Mouse (Mus musculus): ENCODE measurements around the gene Pde2a. TPM values are rescaled to one million over a fixed set of nuclear protein-coding genes. Genes with fewer than 3 reads are reported as not detected.
A peak's percentile ranks its signal among the peaks of the same experiment; 100 is the strongest.

Pde2a gene
- total RNA-seq, 2 experiments from 2014 or later, result 17.6 to 22.7 TPM

DNA sequence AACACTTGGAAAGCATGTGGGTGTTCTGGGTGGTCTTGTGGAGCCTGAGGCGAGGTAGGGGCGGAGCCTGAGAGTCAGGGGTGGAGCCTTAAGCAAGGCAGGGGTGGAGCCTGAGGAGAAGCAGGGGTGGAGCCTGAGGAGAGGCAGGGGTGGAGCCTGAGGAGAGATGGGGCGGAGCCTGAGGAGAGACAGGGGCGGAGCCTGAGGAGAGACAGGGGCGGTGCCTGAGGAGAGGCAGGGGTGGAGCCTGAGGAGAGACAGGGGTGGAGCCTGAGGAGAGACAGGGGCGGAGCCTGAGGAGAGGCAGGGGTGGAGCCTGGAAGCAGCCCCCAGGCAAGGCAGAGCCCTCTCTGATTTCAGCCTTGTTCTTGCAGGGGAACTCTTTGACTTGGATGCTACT, 79.7 kb downstream of the Pde2a start:
- DNase-seq, result no peak
- intact Hi-C loops (cut with DNase I), result no loop called here

DNA sequence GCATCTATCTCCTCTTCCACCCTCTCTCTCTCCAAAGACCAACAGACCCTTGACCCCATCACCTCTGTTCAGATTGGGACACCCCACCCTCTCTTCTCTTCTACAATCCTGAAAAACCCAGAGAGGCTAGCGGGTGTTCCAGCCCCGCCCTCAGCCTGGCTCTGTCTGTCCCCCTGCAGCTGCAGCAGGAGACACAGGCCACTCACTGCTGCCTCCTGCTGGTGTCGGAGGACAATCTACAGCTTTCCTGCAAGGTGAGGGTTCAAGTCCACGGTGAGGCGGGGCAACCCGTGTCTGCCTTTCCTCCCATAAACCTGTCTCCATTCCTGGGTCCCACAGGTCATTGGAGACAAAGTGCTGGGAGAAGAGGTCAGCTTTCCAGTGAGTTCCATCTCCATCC, 80.2 kb downstream of the Pde2a start:
- no peak for DNase-seq
- intact Hi-C loops (cut with DNase I), result loop anchor here (1.0 kb wide), 1 partner anchor 51 kb away; no protein-coding TSS in a partner anchor

DNA sequence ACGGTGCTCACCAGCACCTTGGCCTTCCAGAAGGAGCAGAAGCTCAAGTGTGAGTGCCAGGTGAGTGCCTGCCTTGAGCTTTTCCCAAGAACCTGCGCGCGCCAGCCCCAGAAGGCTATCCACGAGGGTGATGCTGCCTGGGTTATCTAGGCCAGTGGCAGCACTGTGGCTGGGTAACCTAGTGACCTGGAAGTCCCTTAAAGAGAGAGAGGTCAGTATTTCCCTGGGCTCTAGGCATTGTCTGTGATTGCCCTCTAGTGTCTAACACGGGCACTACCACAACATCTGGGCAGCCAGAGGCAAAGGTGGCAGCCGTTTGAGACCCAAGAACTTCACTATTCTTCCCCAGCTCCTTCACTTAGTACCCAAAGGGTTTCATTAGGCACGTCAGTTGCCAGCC, 81.9 kb downstream of the Pde2a start:
- DNase-seq, result peak; percentile 47 to 61
- intact Hi-C loops (cut with DNase I), result no loop called here

DNA sequence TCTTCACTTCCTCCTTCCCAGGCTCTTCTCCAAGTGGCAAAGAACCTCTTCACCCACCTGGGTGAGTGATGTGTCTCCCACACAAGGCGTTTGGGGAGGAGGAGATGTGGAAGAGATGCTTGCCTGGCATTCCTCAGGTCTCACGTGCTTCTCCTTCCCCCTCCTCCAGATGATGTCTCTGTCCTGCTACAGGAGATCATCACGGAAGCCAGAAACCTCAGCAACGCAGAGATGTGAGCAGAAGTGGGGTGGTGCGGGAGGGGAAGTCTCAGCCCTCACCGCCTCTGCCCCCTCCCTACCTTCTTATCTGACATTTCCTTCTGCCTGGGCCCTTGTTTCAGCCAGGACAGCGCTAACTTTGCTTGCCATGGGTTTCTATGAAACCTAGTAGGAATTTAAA, 82.3 kb downstream of the Pde2a start:
- intact Hi-C loops (cut with DNase I), result no loop called here
- no peak for DNase-seq

DNA sequence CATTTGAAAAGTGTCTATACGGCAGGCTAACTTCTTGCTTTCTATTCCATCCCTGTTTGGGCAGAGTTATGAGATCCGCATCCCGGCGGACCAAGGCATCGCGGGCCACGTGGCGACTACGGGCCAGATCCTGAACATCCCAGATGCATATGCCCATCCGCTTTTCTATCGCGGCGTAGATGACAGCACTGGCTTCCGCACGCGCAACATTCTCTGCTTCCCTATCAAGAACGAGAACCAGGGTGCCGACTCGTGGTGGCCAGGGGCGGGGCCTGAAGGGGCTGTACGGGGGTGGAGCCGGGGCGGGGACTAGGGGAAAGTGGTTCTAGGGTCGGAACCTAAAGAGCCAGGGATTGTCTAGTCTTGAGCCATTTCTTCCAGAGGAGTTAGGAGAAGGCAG, 83.0 kb downstream of the Pde2a start:
- no peak for DNase-seq
- intact Hi-C loops (cut with DNase I), result no loop called here

DNA sequence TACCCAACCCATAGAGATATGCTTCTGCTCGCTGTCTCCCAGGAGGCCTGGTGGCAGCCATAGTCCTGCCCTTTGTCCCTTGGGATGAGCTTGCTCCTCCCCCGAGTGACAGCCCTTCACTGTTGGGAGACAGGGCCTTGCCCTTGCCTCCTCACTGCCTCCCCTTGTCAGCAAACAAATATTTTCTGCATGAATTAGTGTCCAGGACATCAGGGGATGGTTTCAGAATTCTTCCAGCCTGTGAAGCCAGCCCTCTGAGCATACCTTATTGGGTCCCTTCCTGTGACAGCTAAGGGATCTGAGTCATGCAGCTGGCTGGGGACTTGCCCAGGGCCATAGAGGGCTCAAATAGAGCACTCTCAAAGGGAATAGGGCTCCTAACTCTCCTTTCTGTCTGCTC, 87.7 kb downstream of the Pde2a start:
- no peak for DNase-seq
- intact Hi-C loops (cut with DNase I), result no loop called here

DNA sequence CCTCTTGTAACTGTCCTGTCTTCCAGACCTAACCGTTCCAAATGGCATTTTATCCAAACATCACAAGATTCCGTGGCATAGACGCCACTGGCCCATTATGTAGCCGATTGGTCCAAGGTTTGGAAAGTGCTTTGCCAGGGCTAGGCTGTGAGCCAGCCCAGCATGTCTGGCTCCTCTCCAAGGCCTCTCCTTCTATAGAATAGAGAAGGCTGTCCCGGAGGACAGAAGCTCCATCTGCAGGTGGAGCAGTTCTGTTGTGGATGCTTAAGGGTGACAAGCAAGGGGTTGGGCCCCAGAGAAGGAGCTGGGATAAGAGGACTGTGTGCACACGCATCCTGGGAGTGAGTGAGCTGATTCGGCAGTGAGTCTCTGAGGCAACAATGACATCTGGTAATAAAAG, 92.2 kb downstream of the Pde2a start:
- intact Hi-C loops (cut with DNase I), result no loop called here
- no peak for DNase-seq

DNA sequence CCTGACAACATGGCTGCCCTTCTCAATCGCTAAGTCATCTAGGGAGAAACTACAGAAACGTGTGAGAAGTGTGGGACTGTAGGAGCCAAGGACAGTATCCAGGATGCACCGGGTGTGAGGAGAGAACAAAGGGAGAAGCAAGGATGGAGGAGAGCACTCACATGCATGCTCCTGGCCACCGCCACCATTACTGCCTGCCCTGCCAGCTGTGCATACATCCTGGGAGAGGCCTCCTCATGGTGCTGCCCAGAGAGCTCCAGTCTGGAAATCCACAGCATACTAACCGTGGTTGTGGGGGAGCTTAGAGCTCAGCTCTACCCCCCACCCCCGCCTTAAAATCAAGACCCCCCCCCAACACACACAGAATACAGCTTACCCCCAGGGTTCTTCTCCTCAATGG, 93.3 kb downstream of the Pde2a start:
- no peak for DNase-seq
- intact Hi-C loops (cut with DNase I), result no loop called here

DNA sequence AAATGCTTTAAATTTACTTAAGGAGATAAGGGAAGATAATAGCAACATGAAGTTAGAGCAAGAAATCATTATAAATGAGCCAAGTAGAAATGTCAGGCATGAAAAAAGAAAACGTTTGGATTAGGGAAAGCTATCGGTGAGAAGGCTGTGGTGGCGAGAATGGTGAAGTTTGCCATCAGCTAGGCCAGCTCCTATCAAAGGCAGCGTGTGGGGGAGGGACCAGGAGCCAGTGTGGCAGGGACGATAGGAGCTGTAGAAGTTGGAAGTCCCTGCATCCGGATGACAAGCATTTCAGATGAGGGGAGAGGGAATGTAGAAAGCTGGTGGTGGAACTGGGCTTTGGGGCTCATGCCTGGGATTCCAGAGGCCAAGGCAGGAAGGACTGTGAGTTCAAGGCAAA, 93.8 kb downstream of the Pde2a start:
- no peak for DNase-seq

DNA sequence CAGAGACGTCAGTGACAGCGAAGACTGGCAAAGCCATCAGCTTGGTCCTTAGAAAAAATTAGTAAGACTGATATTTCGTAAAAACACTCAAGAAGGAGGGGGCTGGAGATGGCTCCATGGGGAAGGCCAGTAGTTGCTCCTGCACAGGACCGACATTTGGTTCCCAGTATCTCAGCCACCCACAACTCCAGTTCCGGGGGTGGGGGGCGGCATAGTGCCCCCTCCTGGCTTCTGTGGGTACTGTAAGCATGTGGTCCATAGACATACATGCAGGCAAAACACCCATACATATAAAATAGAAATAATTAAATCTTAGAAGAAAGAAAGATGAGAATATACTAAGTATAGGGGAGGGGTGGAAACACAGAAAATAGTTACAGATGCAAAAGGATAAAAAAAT, 95.0 kb downstream of the Pde2a start:
- no peak for DNase-seq
- intact Hi-C loops (cut with DNase I), result no loop called here

More for the DNA sequence above, 93.8 kb downstream of the Pde2a start:
- intact Hi-C loops (cut with DNase I), result no loop called here

DNA sequence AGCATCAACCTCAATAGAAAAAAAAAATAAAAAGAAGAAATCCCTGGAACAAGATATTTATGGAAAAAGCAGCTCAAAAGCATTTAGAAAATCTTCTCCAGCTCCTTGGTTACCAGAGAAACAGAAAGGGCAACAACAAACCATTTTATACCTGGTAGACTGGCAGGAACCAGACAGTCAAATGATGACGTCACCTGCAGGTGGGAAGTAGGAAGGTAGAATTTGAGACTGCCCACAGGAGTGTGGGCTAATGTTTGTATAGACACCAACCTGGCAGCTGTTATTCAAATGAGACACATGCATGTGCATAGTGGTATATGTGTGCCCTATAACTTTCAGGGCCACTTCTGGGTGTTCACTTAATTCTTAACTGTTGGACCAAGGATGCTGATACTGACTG, 100.2 kb downstream of the Pde2a start:
- DNase-seq, result no peak
- intact Hi-C loops (cut with DNase I), result no loop called here

DNA sequence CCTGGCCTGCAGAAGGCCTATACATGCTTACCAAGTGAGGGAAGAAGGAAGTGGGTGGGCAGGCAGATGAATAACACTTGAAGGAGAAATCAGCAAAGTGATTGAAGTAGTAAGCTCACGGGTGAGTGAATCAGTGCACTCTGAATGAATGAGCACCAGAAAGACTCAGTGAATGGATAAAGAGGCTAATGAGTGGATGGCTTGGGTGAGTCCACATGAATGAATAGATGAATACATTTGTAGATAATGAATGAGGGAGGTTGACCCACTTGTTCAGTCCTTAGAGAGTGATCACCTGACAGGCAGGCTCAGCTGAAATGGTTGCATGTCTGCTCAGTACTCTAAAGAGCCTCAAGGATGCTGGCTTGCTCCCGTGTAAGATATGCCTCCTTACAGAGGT, 101.7 kb downstream of the Pde2a start:
- intact Hi-C loops (cut with DNase I), result no loop called here
- no peak for DNase-seq

DNA sequence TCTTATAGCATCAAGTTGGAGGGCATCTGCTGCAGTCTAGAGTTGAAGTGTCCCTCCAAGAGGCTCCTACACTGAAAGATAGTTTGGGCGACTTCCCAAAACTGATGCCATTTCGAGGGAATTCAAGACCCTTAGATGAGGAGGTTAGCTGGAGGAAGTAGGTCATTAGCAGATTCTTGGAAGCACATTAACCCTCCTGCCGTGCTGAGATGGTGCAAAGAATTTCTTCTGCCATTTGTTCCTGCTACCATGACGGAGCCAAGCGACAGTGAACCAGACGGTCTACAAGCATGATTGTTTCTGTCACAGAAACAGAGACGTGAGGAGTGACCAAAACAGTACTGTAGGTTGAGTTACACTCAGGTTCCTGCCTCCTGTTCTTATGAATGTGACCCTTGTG, 105.0 kb downstream of the Pde2a start:
- intact Hi-C loops (cut with DNase I), result no loop called here
- DNase-seq, result no peak

DNA sequence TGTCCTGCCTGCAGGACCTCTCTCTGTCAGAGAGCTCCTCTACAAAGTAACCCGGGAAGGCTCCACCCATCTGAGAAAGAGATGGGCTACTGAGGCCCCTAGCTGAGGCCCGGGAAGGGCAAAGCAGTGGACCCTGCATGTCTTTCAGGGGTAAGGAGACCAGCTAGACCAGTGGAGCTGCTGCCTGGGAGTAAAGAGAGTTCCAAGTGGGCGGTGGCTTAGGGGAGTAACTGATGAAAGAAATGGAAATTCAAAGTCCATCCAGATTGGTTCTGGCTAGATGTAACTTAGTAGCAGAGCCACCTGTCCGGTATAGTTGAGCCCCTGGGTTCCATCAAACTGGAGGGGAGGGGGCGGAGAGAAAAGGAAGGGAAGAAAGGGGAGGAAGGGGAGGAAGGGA, 112.9 kb downstream of the Pde2a start:
- DNase-seq, result no peak
- intact Hi-C loops (cut with DNase I), result no loop called here

DNA sequence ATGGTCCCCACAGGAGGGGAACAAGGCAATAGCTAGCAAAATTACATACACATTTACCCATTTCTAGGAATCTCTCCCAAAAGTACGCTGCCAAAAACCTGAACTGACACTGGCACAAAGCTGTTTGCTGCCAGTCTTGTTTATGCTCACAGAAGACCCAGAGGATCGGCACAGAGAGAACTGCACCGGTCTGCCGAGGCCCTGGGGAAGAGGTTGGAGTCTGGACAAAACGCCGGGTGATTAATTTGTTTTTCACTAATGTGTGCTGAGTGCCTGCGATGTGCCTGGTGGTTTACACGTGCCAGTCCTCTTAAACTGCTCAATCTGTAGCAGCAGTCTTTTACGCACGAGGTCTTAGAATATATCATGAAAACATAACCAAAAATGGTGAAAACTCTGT, 113.6 kb downstream of the Pde2a start:
- intact Hi-C loops (cut with DNase I), result no loop called here
- no peak for DNase-seq

DNA sequence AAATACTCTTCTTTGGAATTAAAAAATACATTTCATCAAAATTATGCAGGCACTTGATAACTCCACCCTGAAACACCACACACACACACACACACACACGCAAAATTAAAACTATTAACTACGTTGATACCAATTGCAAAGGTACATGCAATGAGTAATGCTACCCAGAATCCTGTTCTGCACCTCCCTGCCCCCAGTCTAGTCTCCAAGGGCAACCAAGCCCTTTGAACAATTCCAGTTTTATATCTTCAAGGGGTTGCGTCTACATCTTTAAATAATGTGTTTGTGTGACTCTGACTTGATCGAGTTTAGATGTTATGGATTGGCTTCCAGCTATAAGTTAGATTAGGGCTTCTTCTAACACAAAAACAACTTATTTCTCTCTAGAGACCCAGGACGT, 114.0 kb downstream of the Pde2a start:
- no peak for DNase-seq
- intact Hi-C loops (cut with DNase I), result no loop called here

DNA sequence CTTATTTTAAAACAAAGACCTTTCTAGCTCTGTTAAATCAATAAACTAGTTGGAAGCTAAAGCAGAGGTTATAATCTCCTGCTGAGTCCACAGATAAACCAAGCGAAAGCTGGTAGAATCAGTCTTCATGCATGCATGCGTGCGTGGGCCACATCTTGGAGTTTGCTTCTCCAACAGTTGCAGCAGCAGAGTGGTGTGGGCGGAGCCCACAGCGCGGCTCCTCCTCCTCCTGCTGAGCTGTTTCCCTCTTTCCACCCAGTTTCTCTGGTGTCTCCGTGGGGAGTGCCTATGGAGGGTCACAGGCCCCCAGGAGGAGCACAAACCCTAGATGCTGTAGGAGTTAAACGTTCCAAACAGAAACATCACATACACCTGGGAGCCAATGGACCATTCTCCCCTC, 116.0 kb downstream of the Pde2a start:
- intact Hi-C loops (cut with DNase I), result no loop called here

DNA sequence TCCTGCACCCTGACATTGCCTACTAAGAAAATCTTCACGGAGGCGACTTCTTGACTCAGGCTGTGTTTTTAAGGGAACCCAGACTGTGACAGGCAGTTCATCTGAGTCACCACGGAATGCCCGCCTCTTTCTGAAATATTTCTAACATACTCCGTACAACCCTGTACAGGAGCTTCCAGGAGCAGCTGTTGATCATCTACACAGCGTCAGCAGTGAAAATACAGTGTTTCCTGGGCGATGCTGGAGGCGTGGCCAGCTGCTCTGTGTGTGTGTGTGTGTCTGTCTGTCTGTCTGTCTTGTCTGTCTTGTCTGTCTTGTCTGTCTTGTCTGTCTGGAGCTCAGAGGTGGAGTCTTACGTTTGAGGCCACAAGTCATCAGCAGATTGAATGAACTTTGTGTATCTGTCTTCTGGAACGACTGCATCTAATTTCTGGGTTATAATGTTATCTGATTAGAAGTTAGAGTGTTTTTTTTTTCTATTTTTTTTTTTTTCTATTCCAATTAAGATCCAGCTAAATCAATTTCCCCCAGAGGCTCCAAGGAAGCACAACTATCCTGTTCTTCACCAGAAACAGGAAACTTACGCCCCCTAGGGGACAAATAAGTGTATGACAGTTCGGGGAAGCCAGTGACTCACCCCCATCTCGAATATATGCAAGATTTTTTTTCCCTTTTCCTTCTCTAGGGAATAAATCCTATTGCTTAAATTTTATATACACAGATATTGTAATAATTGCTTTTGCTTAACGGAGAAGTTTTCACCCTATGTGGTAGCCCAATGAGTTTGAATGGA, 116.8 kb downstream of the Pde2a start:
- peak in 1 of 2 experiments; percentile 7 for DNase-seq
- intact Hi-C loops (cut with DNase I), result no loop called here

More for the DNA sequence above, 116.0 kb downstream of the Pde2a start:
- no peak for DNase-seq

DNA sequence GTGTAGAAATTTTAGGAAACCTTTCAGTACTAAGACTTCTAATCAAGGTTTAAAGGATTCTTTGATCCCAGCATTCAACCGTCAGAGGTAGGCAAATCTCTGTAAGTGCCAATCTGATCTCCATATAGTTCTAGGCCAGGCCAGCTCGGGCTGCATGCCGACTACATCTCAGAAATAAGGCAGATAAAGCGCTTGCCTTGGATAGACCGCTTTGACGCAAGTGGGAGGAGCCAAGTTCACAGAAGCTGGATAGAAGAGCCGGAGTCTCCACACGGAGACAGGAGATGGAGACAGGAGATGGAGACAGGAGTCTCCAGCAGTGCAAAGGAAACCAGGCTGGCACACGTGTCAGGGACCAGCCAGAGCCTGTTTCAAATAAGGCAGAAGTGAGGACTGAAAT, 118.3 kb downstream of the Pde2a start:
- no peak for DNase-seq
- intact Hi-C loops (cut with DNase I), result loop anchor here (2.0 kb wide), 1 partner anchor 111 kb away; no protein-coding TSS in a partner anchor

DNA sequence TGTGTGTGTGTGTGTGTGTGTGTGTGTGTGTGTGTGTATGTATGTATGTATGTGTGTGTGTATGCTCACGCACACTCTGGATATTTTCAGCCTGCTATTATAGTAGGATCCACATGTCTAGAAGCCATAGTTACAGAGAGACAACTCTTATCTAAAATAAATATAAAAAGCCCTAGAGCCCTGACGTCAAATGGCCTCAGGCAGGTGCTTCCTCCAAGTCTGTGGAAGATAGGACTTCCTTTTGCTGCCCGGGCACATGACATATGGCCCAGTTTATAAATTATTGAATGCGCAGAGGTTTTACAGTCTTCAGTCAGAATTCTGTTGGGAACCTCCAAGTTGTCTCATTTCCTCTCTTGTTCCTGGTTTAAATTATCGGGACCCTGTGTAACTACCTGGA, 119.2 kb downstream of the Pde2a start:
- intact Hi-C loops (cut with DNase I), result loop anchor here (2.0 kb wide), 1 partner anchor 112 kb away; no protein-coding TSS in a partner anchor
- DNase-seq, result no peak

DNA sequence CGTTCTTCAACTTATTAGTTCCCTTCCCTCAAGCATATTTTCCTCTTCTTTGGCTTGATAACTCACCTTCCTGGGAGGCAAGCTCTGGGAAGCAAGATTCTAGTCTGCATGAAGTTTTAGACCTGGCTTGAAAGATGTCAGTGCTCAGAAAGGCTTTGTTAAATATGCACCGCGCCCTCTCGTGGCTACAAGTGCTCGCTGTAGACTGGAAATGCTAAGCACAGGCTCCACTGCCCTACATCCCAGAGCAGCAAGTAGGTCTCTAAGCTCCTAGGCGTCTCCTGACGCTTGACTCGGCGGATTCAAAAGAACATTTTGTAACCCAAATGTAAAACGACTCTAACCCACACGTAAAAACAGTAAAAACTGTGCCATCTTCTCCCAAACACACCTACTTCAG, 119.6 kb downstream of the Pde2a start:
- intact Hi-C loops (cut with DNase I), result loop anchor here (2.0 kb wide), 1 partner anchor 112 kb away; no protein-coding TSS in a partner anchor
- peak; percentile 41 to 52 for DNase-seq

DNA sequence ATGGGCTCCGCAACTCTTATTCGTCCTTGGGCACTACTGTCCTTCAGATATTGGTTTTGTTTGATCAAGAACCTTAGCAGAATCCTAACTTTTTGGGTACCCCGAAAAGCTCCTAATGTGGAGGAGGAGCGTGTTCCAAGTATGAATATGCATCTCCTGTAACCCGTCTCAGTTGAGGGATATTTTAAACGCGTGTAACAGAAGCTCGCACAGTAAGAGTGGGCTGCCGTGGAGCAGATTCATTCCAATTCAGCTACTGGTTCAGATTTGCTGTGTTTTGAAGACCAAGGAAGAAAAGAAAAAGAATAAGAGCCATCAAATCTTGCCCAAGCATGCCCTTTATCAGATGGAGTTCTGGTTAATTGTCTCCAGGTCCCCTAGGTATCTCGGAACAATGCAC, 120.2 kb downstream of the Pde2a start:
- intact Hi-C loops (cut with DNase I), result loop anchor here (2.0 kb wide), 1 partner anchor 113 kb away; no protein-coding TSS in a partner anchor
- DNase-seq, result no peak

DNA sequence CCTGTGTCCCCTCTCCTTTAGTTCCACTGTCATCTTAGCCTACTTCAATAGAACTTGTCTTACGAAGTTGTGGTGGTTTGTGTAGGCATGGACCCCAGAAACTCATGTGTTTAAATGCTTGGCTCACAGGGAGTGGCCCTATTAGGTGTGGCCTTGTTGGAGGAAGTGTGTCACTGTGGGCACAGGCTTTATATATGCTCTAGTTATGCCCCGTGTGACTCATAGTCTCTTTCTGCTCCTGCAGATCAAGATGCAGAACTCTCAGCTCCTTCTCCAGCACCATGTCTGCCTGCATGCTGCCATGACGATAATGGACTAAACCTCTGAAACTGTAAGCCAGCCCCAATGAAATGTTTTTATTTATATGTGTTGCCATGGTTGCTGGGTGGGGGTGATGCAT, 126.2 kb downstream of the Pde2a start:
- intact Hi-C loops (cut with DNase I), result no loop called here
- DNase-seq, result no peak

Measured in gastrocnemius, postnatal 36 days (tissue).